Mouse (Mus musculus) testis, adult 2 months (tissue): Measurements from ENCODE around the gene Grip1. TPM values are rescaled to one million over a fixed set of nuclear protein-coding genes. Genes with fewer than 3 reads are reported as not detected.

Experiments
- H3K27ac ChIP-seq: fragments of 200-500 bp; 2 replicates; pipeline ENCODE4 v1.5.1; 2012; ENCODE audit warnings: low read depth, low read length; ENCODE audit not compliant: control insufficient read depth, insufficient read depth
- H3K27me3 ChIP-seq: fragments of 200-500 bp; 2 replicates; pipeline ENCODE4 v1.6.1; 2012; ENCODE audit warnings: mild to moderate bottlenecking, low read length, moderate library complexity; ENCODE audit not compliant: control insufficient read depth, insufficient read depth
- H3K36me3 ChIP-seq: fragments of 200-500 bp; 2 replicates; pipeline ENCODE4 v1.6.1; 2012; ENCODE audit warnings: mild to moderate bottlenecking, low read length; ENCODE audit not compliant: control insufficient read depth, insufficient read depth
- H3K4me1 ChIP-seq: fragments of 200-500 bp; 2 replicates; pipeline ENCODE4 v1.6.1; 2012; ENCODE audit warnings: low read length; ENCODE audit not compliant: control insufficient read depth, insufficient read depth
- H3K4me3 ChIP-seq: fragments of 200-500 bp; 2 replicates; pipeline ENCODE4 v1.5.1; 2012; ENCODE audit warnings: low read depth, mild to moderate bottlenecking, low read length, moderate library complexity, mixed read lengths; ENCODE audit not compliant: control insufficient read depth
- CTCF ChIP-seq: fragments of 200-500 bp; IDR thresholded peaks from 2 replicates; pipeline ENCODE4 v1.5.1; 2012; ENCODE audit warnings: low read depth, mild to moderate bottlenecking, inconsistent platforms, low read length, moderate library complexity; ENCODE audit not compliant: control insufficient read depth, insufficient read depth, insufficient replicate concordance
- POLR2A ChIP-seq: fragments of 200-500 bp; IDR thresholded peaks from 2 replicates; pipeline ENCODE4 v1.6.1; 2012; ENCODE audit warnings: low read depth, mild to moderate bottlenecking, inconsistent platforms, low read length, moderate library complexity; ENCODE audit not compliant: control insufficient read depth
- polyA plus RNA-seq: library from polyadenylated mRNA; depleted of rRNA; stranded (reverse); fragments of >200 nt; gene quantifications from 2 replicates; pipeline ENCODE4 v1.2.3, GENCODE M21; 2012; rRNA removed

The Grip1 gene
- polyA plus RNA-seq, 1 experiment = 84.3 TPM

- H3K4me1 ChIP-seq = no peaks in the 10 kb centered on the region; the same call in 1 of the 2 replicates
- no peak overlapping the region for H3K27ac ChIP-seq
- H3K27me3 ChIP-seq = no peaks in the 10 kb centered on the region
- H3K4me3 ChIP-seq = no peak overlapping the region
- TF ChIP-seq CTCF = no peak
- no peak for TF ChIP-seq POLR2A
- no peaks in the 10 kb centered on the region for H3K36me3 ChIP-seq
Measured at GRCm38 (mm10) chr10:120125465-120125857, 671.8 kb downstream of the Grip1 start.

- H3K4me1 ChIP-seq = peaks cover 2% of the 10 kb centered on the region
- H3K36me3 ChIP-seq = no peaks in the 10 kb centered on the region
- H3K4me3 ChIP-seq = no peak overlapping the region
- TF ChIP-seq POLR2A = no peak
- no peak for TF ChIP-seq CTCF
- no peak overlapping the region for H3K27ac ChIP-seq
- H3K27me3 ChIP-seq = no peaks in the 10 kb centered on the region
Measured at GRCm38 (mm10) chr10:120128601-120129277, 675.1 kb downstream of the Grip1 start.

- H3K36me3 ChIP-seq = no peaks in the 10 kb centered on the region
- no peak overlapping the region for H3K4me3 ChIP-seq
- no peak overlapping the region for H3K27ac ChIP-seq
- peaks cover 6% of the 10 kb centered on the region for H3K4me1 ChIP-seq
- H3K27me3 ChIP-seq = no peaks in the 10 kb centered on the region
- TF ChIP-seq CTCF = peak; percentile 66; the same call in 1 of the 2 replicates
- no peak for TF ChIP-seq POLR2A
Measured at GRCm38 (mm10) chr10:120130621-120131020, 677.0 kb downstream of the Grip1 start.

- no peak overlapping the region for H3K4me3 ChIP-seq
- no peak for TF ChIP-seq POLR2A
- no peak for TF ChIP-seq CTCF
- no peak overlapping the region for H3K27ac ChIP-seq
- H3K4me1 ChIP-seq = peaks cover 6% of the 10 kb centered on the region
- H3K27me3 ChIP-seq = no peaks in the 10 kb centered on the region
- no peaks in the 10 kb centered on the region for H3K36me3 ChIP-seq
Measured at GRCm38 (mm10) chr10:120133697-120134096, 680.1 kb downstream of the Grip1 start.

- no peaks in the 10 kb centered on the region for H3K27me3 ChIP-seq
- TF ChIP-seq CTCF (no peak), POLR2A (no peak)
- no peak overlapping the region for H3K27ac ChIP-seq
- no peak overlapping the region for H3K4me3 ChIP-seq
- H3K36me3 ChIP-seq = no peaks in the 10 kb centered on the region
- peaks cover 4% of the 10 kb centered on the region for H3K4me1 ChIP-seq
Measured at GRCm38 (mm10) chr10:120136020-120136562, 682.5 kb downstream of the Grip1 start.

Other genes with a start within 250 kb of the Grip1 start
- gene Cand1, start 213.8 kb upstream of the Grip1 start, polyA plus RNA-seq = 72.4 and 80.9 TPM in 2 replicates